Mouse (Mus musculus) bone marrow, adult 2 months (tissue): ENCODE measurements around the gene Osbpl3.

Experiments used
- CTCF ChIP-seq: fragments of 200-500 bp; IDR thresholded peaks from 2 replicates; pipeline ENCODE4 v1.5.1; 2011; ENCODE audit warnings: low read length, control low read depth; ENCODE audit not compliant: control insufficient read depth, insufficient read depth
- POLR2A ChIP-seq: fragments of 200-500 bp; IDR thresholded peaks from 2 replicates; pipeline ENCODE4 v1.6.1; 2011; ENCODE audit warnings: low read depth, mild to moderate bottlenecking, control low read depth, low read length, borderline replicate concordance; ENCODE audit not compliant: control insufficient read depth

DNA sequence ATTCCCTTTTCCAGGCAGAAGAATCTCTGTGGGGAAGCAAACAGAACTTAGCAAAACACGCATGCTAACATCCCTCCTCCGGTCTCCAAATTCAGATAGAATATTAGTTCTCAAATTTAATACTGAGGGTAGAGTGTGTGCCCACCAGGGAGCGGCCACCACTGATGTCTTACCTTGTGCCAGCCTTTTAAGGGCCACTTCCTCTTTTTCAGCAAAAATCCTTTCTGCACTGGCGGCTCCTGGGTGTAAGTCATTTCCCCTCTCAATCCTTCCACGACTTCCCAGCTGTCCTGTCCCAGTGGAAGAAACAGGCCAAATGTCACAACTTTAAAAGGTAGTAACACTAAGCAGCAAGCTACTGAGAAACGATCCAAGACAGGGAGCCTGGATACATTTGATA is 103.2 kb downstream of the Osbpl3 start:
- no peak for TF ChIP-seq POLR2A
- no peak for TF ChIP-seq CTCF
